Mouse (Mus musculus): ENCODE data around the gene Tlr9.

- TF ChIP-seq USF2 (IDR thresholded peaks at IDR 0.05; ENCODE audit: borderline replicate concordance in 1 of 2, insufficient read depth in 1 of 2, low read depth in 1 of 2, low read length in 2 of 2) (no peak), MAX (IDR thresholded peaks at IDR 0.05; ENCODE audit: low read length) (no peak), POLR2A (IDR thresholded peaks at IDR 0.05; ENCODE audit: control insufficient read depth in 1 of 2, insufficient read depth in 1 of 2, low read depth in 1 of 2, low read length in 2 of 2, poor library complexity in 1 of 2) (no peak), NELFE (IDR thresholded peaks at IDR 0.05; ENCODE audit: low read depth, low read length) (no peak), JUND (IDR thresholded peaks at IDR 0.05; ENCODE audit: low read depth, low read length) (no peak)
Observed at GRCm38 (mm10) chr9:106192024-106192423, 30.4 kb upstream of the Tlr9 start.

Data from MEL (cell line).